Mouse (Mus musculus): ENCODE data around the gene Nhlrc3. TPM values are rescaled to one million over a fixed set of nuclear protein-coding genes. Genes with fewer than 3 reads are reported as not detected.
A peak's percentile ranks its signal among the peaks of the same experiment; 100 is the strongest.

Gene Nhlrc3
- polyA plus RNA-seq, 2 experiments, result 11.0 to 11.7 TPM

GRCm38 (mm10) chr3:53464146-53464698 lies 1.1 kb upstream of the Nhlrc3 start:
- no peaks in the 10 kb centered on the region for H3K27me3 ChIP-seq (ENCODE audit: control insufficient read depth, insufficient read depth, low read length)
- H3K27ac ChIP-seq (replicated peaks; ENCODE audit: low read depth, low read length), result peak overlapping the region; percentile 87
- no peak for DNase-seq (ENCODE audit: low spot score)
- peak overlapping the region; percentile 88 for H3K4me3 ChIP-seq (replicated peaks; ENCODE audit: low read length)
- H3K4me2 ChIP-seq (replicated peaks; ENCODE audit: low read depth, low read length, severe bottlenecking), result peak overlapping the region; percentile 88
- peaks cover 17% of the 10 kb centered on the region for H3K4me1 ChIP-seq (ENCODE audit: control insufficient read depth, insufficient read depth, low read length)
- peaks cover 21% of the 10 kb centered on the region for H3K36me3 ChIP-seq (ENCODE audit: control insufficient read depth, insufficient read depth, low read length)
- no peak for ATAC-seq (ENCODE audit: low FRiP score, low read depth)
- peak overlapping the region; percentile 93 for H3K9ac ChIP-seq (ENCODE audit: low read depth, low read length, severe bottlenecking)
- under 1% methylated on average over 20 of the region's 20 CpGs for WGBS
- no peaks in the 10 kb centered on the region for H3K9me3 ChIP-seq (ENCODE audit: control insufficient read depth, low read length)
- no peak for TF ChIP-seq POLR2A (IDR thresholded peaks at IDR 0.05; ENCODE audit: borderline replicate concordance, extremely low read depth, insufficient read depth, insufficient read length)

- no peak for TF ChIP-seq POLR2A (IDR thresholded peaks at IDR 0.05; ENCODE audit: borderline replicate concordance, extremely low read depth, insufficient read depth, insufficient read length)
- ATAC-seq (ENCODE audit: low FRiP score, low read depth) (peak; percentile 41), DNase-seq (ENCODE audit: low spot score) (no peak)
- Histone ChIP-seq H3K4me1 (ENCODE audit: control insufficient read depth, insufficient read depth, low read length) (peaks cover 17% of the 10 kb centered on the region), H3K27ac (replicated peaks; ENCODE audit: low read depth, low read length) (peak overlapping the region; percentile 87), H3K9me3 (ENCODE audit: control insufficient read depth, low read length) (no peaks in the 10 kb centered on the region), H3K27me3 (ENCODE audit: control insufficient read depth, insufficient read depth, low read length) (no peaks in the 10 kb centered on the region), H3K9ac (ENCODE audit: low read depth, low read length, severe bottlenecking) (peak overlapping the region; percentile 93), H3K4me3 (replicated peaks; ENCODE audit: low read length) (peak overlapping the region; percentile 88), H3K36me3 (ENCODE audit: control insufficient read depth, insufficient read depth, low read length) (peaks cover 22% of the 10 kb centered on the region), H3K4me2 (replicated peaks; ENCODE audit: low read depth, low read length, severe bottlenecking) (peak overlapping the region; percentile 88)
- under 1% methylated on average over 33 of the region's 35 CpGs for WGBS
Measured at GRCm38 (mm10) chr3:53463765-53464114, 608 bp upstream of the Nhlrc3 start.

DNA sequence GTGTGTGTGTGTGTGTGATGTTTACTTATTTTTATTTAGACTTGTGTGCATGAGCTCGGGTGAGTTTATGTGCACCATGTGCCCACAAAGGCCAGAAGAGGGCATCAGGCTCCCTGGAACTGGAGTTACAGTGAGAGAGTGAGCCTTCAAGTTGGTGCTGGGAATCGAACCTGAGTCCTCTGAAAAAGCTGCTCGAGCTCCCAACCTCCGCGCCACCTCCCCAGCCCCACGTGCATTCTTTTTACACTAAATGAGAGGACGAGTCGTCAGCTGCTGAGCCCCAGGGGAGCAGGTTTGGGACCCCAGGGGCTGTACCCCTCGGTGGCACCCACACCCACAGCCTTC lies 459 bp downstream of the Nhlrc3 start:
- peaks cover 17% of the 10 kb centered on the region for H3K4me1 ChIP-seq (ENCODE audit: control insufficient read depth, insufficient read depth, low read length)
- no peaks in the 10 kb centered on the region for H3K27me3 ChIP-seq (ENCODE audit: control insufficient read depth, insufficient read depth, low read length)
- 4% methylated on average over 9 of the region's 9 CpGs for WGBS
- peak overlapping the region; percentile 87 for H3K27ac ChIP-seq (replicated peaks; ENCODE audit: low read depth, low read length)
- H3K4me3 ChIP-seq (replicated peaks; ENCODE audit: low read length), result peak overlapping the region; percentile 88
- ATAC-seq (ENCODE audit: low FRiP score, low read depth) (no peak), DNase-seq (ENCODE audit: low spot score) (no peak)
- H3K4me2 ChIP-seq (replicated peaks; ENCODE audit: low read depth, low read length, severe bottlenecking), result peak overlapping the region; percentile 88
- no peaks in the 10 kb centered on the region for H3K9me3 ChIP-seq (ENCODE audit: control insufficient read depth, low read length)
- no peak for TF ChIP-seq POLR2A (IDR thresholded peaks at IDR 0.05; ENCODE audit: borderline replicate concordance, extremely low read depth, insufficient read depth, insufficient read length)
- peaks cover 28% of the 10 kb centered on the region for H3K36me3 ChIP-seq (ENCODE audit: control insufficient read depth, insufficient read depth, low read length)
- peak overlapping the region; percentile 93 for H3K9ac ChIP-seq (ENCODE audit: low read depth, low read length, severe bottlenecking)

- no peak overlapping the region for H3K4me3 ChIP-seq (replicated peaks; ENCODE audit: low read length)
- H3K9ac ChIP-seq (ENCODE audit: low read depth, low read length, severe bottlenecking), result no peak overlapping the region
- peaks cover 49% of the 10 kb centered on the region for H3K36me3 ChIP-seq (ENCODE audit: control insufficient read depth, insufficient read depth, low read length)
- no peak for DNase-seq (ENCODE audit: low spot score)
- H3K9me3 ChIP-seq (ENCODE audit: control insufficient read depth, low read length), result no peaks in the 10 kb centered on the region
- no peaks in the 10 kb centered on the region for H3K27me3 ChIP-seq (ENCODE audit: control insufficient read depth, insufficient read depth, low read length)
- no peak overlapping the region for H3K27ac ChIP-seq (replicated peaks; ENCODE audit: low read depth, low read length)
- ATAC-seq (ENCODE audit: low FRiP score, low read depth), result no peak
- H3K4me1 ChIP-seq (ENCODE audit: control insufficient read depth, insufficient read depth, low read length), result peaks cover 5% of the 10 kb centered on the region; the same call in 1 of the 2 replicates
- no peak for TF ChIP-seq POLR2A (IDR thresholded peaks at IDR 0.05; ENCODE audit: borderline replicate concordance, extremely low read depth, insufficient read depth, insufficient read length)
- WGBS, result 76% methylated on average over 9 of the region's 9 CpGs
- no peak overlapping the region for H3K4me2 ChIP-seq (replicated peaks; ENCODE audit: low read depth, low read length, severe bottlenecking)
Measured at GRCm38 (mm10) chr3:53460106-53460505, 3.0 kb downstream of the Nhlrc3 start.

DNA sequence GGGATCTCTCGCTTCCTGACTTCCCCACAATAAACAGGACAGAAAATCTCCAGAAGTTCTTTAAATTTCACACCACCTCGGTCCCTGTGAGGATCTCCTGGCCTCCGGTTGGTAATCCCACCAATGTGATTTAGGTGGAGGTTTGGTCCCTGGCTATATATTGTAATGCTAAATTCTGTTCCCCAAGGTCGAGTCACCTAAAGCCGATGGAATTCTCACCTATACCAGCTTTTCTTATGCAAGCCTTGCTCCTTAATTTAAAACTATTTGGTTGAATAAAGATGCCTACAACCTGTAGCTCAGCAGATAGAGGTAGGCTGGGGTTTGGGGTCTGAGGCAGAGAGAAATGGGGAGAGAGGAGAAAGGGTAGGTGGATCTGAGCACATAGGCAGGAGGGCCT lies 5.4 kb downstream of the Nhlrc3 start:
- Histone ChIP-seq H3K4me1 (ENCODE audit: control insufficient read depth, insufficient read depth, low read length) (peaks cover 5% of the 10 kb centered on the region; the same call in 1 of the 2 replicates), H3K36me3 (ENCODE audit: control insufficient read depth, insufficient read depth, low read length) (peaks cover 72% of the 10 kb centered on the region), H3K27ac (replicated peaks; ENCODE audit: low read depth, low read length) (no peak overlapping the region), H3K27me3 (ENCODE audit: control insufficient read depth, insufficient read depth, low read length) (no peaks in the 10 kb centered on the region), H3K9me3 (ENCODE audit: control insufficient read depth, low read length) (no peaks in the 10 kb centered on the region), H3K4me3 (replicated peaks; ENCODE audit: low read length) (no peak overlapping the region), H3K4me2 (replicated peaks; ENCODE audit: low read depth, low read length, severe bottlenecking) (no peak overlapping the region), H3K9ac (ENCODE audit: low read depth, low read length, severe bottlenecking) (no peak overlapping the region)
- ATAC-seq (ENCODE audit: low FRiP score, low read depth), result no peak
- DNase-seq (ENCODE audit: low spot score), result no peak
- WGBS, result 51% methylated on average over 5 of the region's 5 CpGs
- TF ChIP-seq POLR2A (IDR thresholded peaks at IDR 0.05; ENCODE audit: borderline replicate concordance, extremely low read depth, insufficient read depth, insufficient read length), result no peak

GRCm38 (mm10) chr3:53454984-53455383 lies 8.1 kb downstream of the Nhlrc3 start:
- DNase-seq (ENCODE audit: low spot score), result no peak
- Histone ChIP-seq H3K9ac (ENCODE audit: low read depth, low read length, severe bottlenecking) (no peak overlapping the region), H3K27me3 (ENCODE audit: control insufficient read depth, insufficient read depth, low read length) (no peaks in the 10 kb centered on the region), H3K9me3 (ENCODE audit: control insufficient read depth, low read length) (no peaks in the 10 kb centered on the region), H3K27ac (replicated peaks; ENCODE audit: low read depth, low read length) (no peak overlapping the region), H3K4me2 (replicated peaks; ENCODE audit: low read depth, low read length, severe bottlenecking) (no peak overlapping the region), H3K36me3 (ENCODE audit: control insufficient read depth, insufficient read depth, low read length) (peaks cover 91% of the 10 kb centered on the region), H3K4me1 (ENCODE audit: control insufficient read depth, insufficient read depth, low read length) (no peaks in the 10 kb centered on the region), H3K4me3 (replicated peaks; ENCODE audit: low read length) (no peak overlapping the region)
- no peak for ATAC-seq (ENCODE audit: low FRiP score, low read depth)
- WGBS, result 82% methylated on average over 7 of the region's 7 CpGs
- no peak for TF ChIP-seq POLR2A (IDR thresholded peaks at IDR 0.05; ENCODE audit: borderline replicate concordance, extremely low read depth, insufficient read depth, insufficient read length)

Measured in limb, embryonic 14.5 days (tissue).